Mouse (Mus musculus): ENCODE measurements around the gene Col11a2.
"Not testable (repeated sequence)": the region's sequence is repeated elsewhere in the genome, so short reads cannot be mapped to it uniquely, and the experiment has no call there.

- not testable (repeated sequence) for TF ChIP-seq POLR2A (IDR thresholded peaks at IDR 0.05; ENCODE audit: low read depth, low read length); CTCF (IDR thresholded peaks at IDR 0.05; ENCODE audit: borderline replicate concordance, insufficient read depth, low read length)
These were observed 42.2 kb upstream of the Col11a2 start for GRCm38 (mm10) chr17:33997025-33997424.
